Mouse (Mus musculus): ENCODE data around the gene Myg1.

- TF ChIP-seq FLI1 (IDR thresholded peaks at IDR 0.05; ENCODE audit: low read length): no peak
- TF ChIP-seq GATA1 (IDR thresholded peaks at IDR 0.05; ENCODE audit: borderline replicate concordance, low read length): no peak
Observed at GRCm38 (mm10) chr15:102381575-102381974, 50.1 kb downstream of the Myg1 start.

All from megakaryocyte, embryonic 14.5 days (primary cell).